Mouse (Mus musculus) kidney, postnatal 0 days (tissue): ENCODE results near the gene Mpc1. TPM values are rescaled to one million over a fixed set of nuclear protein-coding genes. Genes with fewer than 3 reads are reported as not detected.
A peak's percentile ranks its signal among the peaks of the same experiment; 100 is the strongest.

Source experiments
- ATAC-seq: fragments of 200-750 bp; cut with Nextera tagmentation; replicated peaks from 2 replicates; pipeline ENCODE4 v1.8.0; 2017; ENCODE audit warnings: low read depth, moderate number of reproducible peaks, moderate TSS enrichment, moderate library complexity; ENCODE audit not compliant: low FRiP score
- DNase-seq: peaks from one replicate; pipeline ENCODE4 v3.0.0-alpha.2; 2016; ENCODE audit warnings: low spot score
- H3K27ac ChIP-seq: fragments of 300-500 bp; sonication (generic); 2 replicates; pipeline ENCODE4 v1.5.1; 2014; ENCODE audit warnings: mild to moderate bottlenecking
- H3K27me3 ChIP-seq: fragments of 300-500 bp; sonication (generic); 2 replicates; pipeline ENCODE4 v1.6.1; 2014; ENCODE audit warnings: low read length, mixed read lengths; ENCODE audit not compliant: insufficient read depth
- H3K36me3 ChIP-seq: fragments of 300-500 bp; sonication (generic); 2 replicates; pipeline ENCODE4 v1.6.1; 2014; ENCODE audit warnings: low read length, mixed read lengths; ENCODE audit not compliant: insufficient read depth
- H3K4me1 ChIP-seq: fragments of 300-500 bp; sonication (generic); replicated peaks from 2 replicates; pipeline ENCODE4 v1.6.1; 2014; ENCODE audit warnings: antibody characterized with exemption, low read length, mixed read lengths; ENCODE audit not compliant: insufficient read depth
- H3K4me2 ChIP-seq: fragments of 300-500 bp; sonication (generic); 2 replicates; pipeline ENCODE4 v1.6.1; 2014; ENCODE audit warnings: mild to moderate bottlenecking, low read length, moderate library complexity, mixed read lengths
- H3K4me3 ChIP-seq: fragments of 300-500 bp; sonication (generic); replicated peaks from 2 replicates; pipeline ENCODE4 v1.5.1; 2014; ENCODE audit warnings: low read depth, low read length
- H3K9ac ChIP-seq: fragments of 300-500 bp; sonication (generic); 2 replicates; pipeline ENCODE4 v1.6.1; 2014; ENCODE audit warnings: low read depth, low read length
- H3K9me3 ChIP-seq: fragments of 300-500 bp; sonication (generic); replicated peaks from 2 replicates; pipeline ENCODE4 v1.6.1; 2016; ENCODE audit warnings: low read length, inconsistent platforms, mixed read lengths
- CTCF ChIP-seq: IDR thresholded peaks from 2 replicates; pipeline ENCODE4 v1.5.1; 2016; ENCODE audit warnings: antibody characterized with exemption, low read depth, mild to moderate bottlenecking, moderate library complexity
- WGBS: fragments of 180-500 bp; shearing (Covaris S2); extraction: QIAGEN DNeasy Blood & Tissue Kit; methylation state at CpG from one replicate; pipeline ENCODE4 v1.1.7; 2014; 5-methylcytosine and 5-hydroxymethylcytosine counted together
- polyA plus RNA-seq: library from polyadenylated mRNA; unstranded; fragments of >200 nt; fragmentation: Nextera tagmentation; extraction: Ambion mirVana; gene quantifications from 2 replicates; pipeline ENCODE4 v1.2.1, GENCODE M21; 2015

Mpc1 gene
- polyA plus RNA-seq, 1 experiment from 2014 or later = 498 TPM

DNA sequence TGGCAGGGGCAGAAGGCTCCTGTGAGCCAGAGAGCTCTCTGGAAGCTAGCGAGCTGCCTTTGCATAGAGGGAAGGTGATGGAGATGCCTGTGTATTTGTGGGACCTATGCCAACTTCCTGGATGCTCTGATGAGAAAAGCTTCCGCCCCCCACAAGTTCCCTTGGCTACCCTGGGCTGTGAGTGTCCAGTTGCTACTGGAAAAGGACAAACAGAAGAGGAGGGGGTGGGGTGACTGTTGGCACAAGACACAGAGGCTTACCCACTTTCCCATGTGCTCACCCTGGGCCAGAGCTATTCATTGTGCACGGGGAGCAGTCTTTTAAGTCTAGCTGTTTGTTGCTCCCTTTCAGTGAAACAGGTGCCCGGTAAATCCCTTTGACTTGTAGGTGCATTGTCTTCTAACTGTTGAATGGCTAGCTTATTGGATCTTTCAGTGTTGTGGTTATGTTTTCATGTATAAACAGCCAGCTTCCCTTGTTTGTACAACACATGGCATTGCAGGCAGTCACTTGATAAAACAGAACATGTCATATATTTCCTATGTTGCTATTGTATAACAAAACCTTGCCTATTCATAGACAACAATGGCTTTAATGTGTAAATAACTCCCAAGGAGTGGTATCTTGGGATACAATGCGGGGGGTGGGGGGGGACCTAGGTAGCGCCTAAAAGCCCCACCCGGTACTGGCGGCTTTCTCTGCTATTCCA is 57.1 kb downstream of the Mpc1 start:
- H3K27ac ChIP-seq = no peak overlapping the region
- peaks cover 14% of the 10 kb centered on the region for H3K4me1 ChIP-seq

DNA sequence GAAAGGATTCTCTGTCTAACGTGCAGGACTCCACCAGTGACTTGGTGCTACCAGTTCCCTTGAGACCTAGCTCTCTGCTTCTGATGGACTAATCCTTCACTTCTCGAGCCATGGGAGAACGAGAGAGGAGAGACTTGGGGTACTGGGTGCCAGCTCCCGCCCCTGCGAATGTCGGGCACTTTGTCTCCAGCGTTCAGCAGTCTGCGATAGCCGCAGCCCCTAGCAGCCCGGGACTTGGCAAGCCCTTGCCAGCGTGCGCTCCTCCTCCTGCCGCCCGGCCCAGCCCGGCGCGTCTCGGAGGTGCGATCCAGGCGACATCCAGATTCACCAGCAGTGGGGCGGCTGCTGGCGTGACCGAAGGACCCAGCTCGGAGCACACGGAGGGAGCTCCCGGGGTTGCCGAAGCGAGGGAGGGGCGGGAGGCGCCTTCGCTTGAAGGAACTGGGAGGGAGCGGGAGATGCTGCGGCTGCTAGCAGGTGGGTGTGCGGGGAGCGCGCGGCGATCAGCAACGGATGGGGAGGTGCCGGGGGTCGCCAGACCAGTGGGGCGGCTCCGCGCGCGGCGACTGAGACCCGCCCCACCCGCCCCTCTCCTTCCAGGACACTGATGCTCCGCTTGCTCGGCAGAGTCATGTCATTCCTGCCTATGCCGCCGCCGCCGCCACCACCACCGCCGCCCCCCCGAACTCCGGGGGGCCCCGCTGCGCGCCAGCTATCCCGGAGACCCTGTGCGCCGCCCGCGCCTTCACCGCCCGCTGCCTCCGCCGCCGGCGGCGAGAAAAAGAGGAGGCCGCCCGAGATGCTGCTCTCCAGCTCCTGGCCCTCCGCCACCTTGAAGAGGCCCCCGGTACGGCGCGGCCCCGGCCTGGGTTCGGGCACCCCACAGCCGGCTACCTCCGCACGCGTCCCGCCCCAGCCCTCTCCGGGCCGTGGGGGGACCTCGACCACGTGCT is 58.0 kb downstream of the Mpc1 start:
- H3K9ac ChIP-seq = peak overlapping the region; percentile 50
- no peak overlapping the region for H3K27ac ChIP-seq
- H3K27me3 ChIP-seq = peaks cover 31% of the 10 kb centered on the region
- H3K9me3 ChIP-seq = no peaks in the 10 kb centered on the region
- 1% methylated on average over 46 of the region's 92 CpGs for WGBS
- peaks cover 14% of the 10 kb centered on the region for H3K4me1 ChIP-seq
- DNase-seq = peak; percentile 27
- peak overlapping the region; percentile 48 for H3K4me3 ChIP-seq
- ATAC-seq = peak; percentile 46; the same call in 1 of the 2 replicates
- H3K36me3 ChIP-seq = no peaks in the 10 kb centered on the region
- peak overlapping the region; percentile 98 for H3K4me2 ChIP-seq
- TF ChIP-seq CTCF = no peak

More for the DNA sequence above, 57.1 kb downstream of the Mpc1 start:
- peak overlapping the region; percentile 98; the same call in 1 of the 2 replicates for H3K4me2 ChIP-seq
- H3K36me3 ChIP-seq = no peaks in the 10 kb centered on the region
- peaks cover 31% of the 10 kb centered on the region for H3K27me3 ChIP-seq
- WGBS = 25% methylated on average over 8 of the region's 8 CpGs
- H3K9ac ChIP-seq = no peak overlapping the region
- DNase-seq (no peak), ATAC-seq (no peak)
- peak overlapping the region; percentile 48 for H3K4me3 ChIP-seq
- TF ChIP-seq CTCF = no peak
- no peaks in the 10 kb centered on the region for H3K9me3 ChIP-seq

DNA sequence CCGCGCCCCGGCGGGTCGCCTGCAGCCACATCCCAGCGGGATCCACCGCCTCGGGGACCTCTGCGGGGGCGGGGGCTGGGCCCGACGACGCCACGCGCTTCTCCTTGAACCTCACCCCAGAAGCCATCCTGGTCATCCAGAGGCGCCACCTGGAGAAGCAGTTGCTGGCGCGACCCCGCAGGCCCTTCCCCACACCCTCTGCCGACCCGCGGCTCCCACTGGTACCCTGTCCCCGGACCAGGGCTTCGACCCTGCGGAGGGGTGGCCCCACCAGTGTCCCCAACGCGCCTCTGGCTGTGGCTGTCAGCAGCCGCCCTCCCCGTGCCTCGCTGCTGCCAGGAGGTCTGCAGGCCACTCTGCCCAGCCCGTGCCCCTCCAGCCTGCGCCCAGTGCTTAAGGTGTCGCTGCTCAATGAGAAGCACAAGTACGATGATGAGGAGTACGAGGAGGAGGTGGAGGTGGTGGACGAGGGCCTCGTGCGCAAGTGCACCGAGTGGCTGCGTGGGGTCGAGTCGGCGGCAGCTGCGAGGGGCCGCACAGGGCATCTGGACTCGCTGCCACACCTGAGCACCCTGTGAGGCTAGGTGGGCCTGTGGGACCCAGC is 58.8 kb downstream of the Mpc1 start:
- peaks cover 31% of the 10 kb centered on the region for H3K27me3 ChIP-seq
- peak overlapping the region; percentile 98 for H3K4me2 ChIP-seq
- peak; percentile 63 for ATAC-seq
- no peak for DNase-seq
- H3K9me3 ChIP-seq = no peaks in the 10 kb centered on the region
- peaks cover 14% of the 10 kb centered on the region for H3K4me1 ChIP-seq
- 13% methylated on average over 46 of the region's 46 CpGs for WGBS
- H3K27ac ChIP-seq = no peak overlapping the region
- no peak for TF ChIP-seq CTCF
- peak overlapping the region; percentile 48 for H3K4me3 ChIP-seq
- peak overlapping the region; percentile 50 for H3K9ac ChIP-seq
- no peaks in the 10 kb centered on the region for H3K36me3 ChIP-seq

DNA sequence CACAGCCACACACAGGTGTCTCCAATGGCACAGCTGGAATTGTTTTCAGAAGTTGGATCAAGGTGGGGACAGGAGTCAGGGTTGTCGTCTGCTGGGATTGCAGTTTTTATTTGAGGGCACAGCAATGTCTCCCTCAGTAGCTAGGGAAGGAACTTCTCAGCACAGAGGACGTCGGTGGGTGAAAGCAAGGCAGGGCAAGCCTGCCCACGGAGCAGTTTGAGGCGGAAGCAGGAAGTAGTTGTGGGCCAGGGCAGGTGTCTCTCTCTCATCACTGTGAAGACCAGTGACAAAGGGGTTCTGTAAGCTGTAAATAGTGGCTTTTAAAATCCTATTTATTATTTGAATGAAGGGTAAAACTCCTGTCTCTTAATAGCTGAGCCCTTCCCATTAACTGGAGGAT is 60.0 kb downstream of the Mpc1 start:
- H3K4me3 ChIP-seq = no peak overlapping the region
- DNase-seq = no peak

DNA sequence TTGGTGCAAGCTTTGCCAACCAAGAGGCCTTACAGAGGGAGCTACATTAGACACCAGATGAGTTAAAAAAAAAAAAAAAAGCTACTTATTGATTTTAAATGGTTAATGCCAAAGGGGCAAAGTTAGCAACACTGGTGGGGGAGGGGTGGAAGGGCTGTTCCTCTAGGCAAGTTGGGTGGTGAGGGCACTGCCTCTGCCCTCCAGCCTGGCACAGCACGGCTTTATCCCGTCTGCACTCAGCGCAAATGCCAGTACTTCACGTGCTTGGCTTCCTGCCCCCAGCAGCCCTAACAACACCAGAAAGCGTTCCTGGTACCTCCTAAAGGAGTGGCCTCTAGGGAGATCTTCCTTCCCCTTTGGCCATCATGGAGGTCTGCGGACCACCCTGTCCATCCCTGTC is 60.7 kb downstream of the Mpc1 start:
- Histone ChIP-seq H3K9ac (no peak overlapping the region), H3K36me3 (no peaks in the 10 kb centered on the region), H3K4me2 (no peak overlapping the region), H3K27me3 (peaks cover 31% of the 10 kb centered on the region), H3K4me3 (no peak overlapping the region), H3K27ac (no peak overlapping the region), H3K9me3 (no peaks in the 10 kb centered on the region), H3K4me1 (peaks cover 14% of the 10 kb centered on the region)
- WGBS = 46% methylated on average over 6 of the region's 6 CpGs
- ATAC-seq (no peak), DNase-seq (no peak)
- no peak for TF ChIP-seq CTCF

More for the DNA sequence above, 60.0 kb downstream of the Mpc1 start:
- Histone ChIP-seq H3K27me3 (peaks cover 31% of the 10 kb centered on the region), H3K36me3 (no peaks in the 10 kb centered on the region), H3K9me3 (no peaks in the 10 kb centered on the region), H3K4me1 (peaks cover 14% of the 10 kb centered on the region), H3K9ac (no peak overlapping the region), H3K27ac (no peak overlapping the region), H3K4me2 (no peak overlapping the region)
- 48% methylated on average over 5 of the region's 5 CpGs for WGBS
- no peak for TF ChIP-seq CTCF
- no peak for ATAC-seq

Other genes starting within 250 kb of the Mpc1 start
- gene Gm49673, start 135.1 kb upstream of the Mpc1 start, polyA plus RNA-seq = 0.62 and 0.89 TPM in 2 replicates
- 92.4 and 98.7 TPM in 2 replicates for gene Rnaset2a, start 134.8 kb upstream of the Mpc1 start, polyA plus RNA-seq
- 28.7 and 33.1 TPM in 2 replicates for gene Fgfr1op, start 117.4 kb upstream of the Mpc1 start, polyA plus RNA-seq
- gene Ccr6, start 46.9 kb upstream of the Mpc1 start, polyA plus RNA-seq = not detected in 2 replicates
- 93.3 and 102 TPM in 2 replicates for gene Sft2d1, start 28.2 kb downstream of the Mpc1 start, polyA plus RNA-seq
- 0.20 and 0.28 TPM in 2 replicates for gene Prr18, start 54.6 kb downstream of the Mpc1 start, polyA plus RNA-seq
- 0.46 and 0.50 TPM in 2 replicates for gene T2, start 73.1 kb downstream of the Mpc1 start, polyA plus RNA-seq
- gene T, start 151.5 kb downstream of the Mpc1 start, polyA plus RNA-seq = 0.17 TPM in 2 replicates
- gene Pde10a, start 242.5 kb downstream of the Mpc1 start, polyA plus RNA-seq = 1.3 and 2.0 TPM in 2 replicates